Mouse (Mus musculus) cerebellum, adult 11-12 months (tissue): ENCODE measurements around the gene Slc16a14.

ENCODE experiments used
- DNase-seq: peaks from one replicate; pipeline ENCODE4 v3.0.0; 2022

Gene Slc16a14

DNA sequence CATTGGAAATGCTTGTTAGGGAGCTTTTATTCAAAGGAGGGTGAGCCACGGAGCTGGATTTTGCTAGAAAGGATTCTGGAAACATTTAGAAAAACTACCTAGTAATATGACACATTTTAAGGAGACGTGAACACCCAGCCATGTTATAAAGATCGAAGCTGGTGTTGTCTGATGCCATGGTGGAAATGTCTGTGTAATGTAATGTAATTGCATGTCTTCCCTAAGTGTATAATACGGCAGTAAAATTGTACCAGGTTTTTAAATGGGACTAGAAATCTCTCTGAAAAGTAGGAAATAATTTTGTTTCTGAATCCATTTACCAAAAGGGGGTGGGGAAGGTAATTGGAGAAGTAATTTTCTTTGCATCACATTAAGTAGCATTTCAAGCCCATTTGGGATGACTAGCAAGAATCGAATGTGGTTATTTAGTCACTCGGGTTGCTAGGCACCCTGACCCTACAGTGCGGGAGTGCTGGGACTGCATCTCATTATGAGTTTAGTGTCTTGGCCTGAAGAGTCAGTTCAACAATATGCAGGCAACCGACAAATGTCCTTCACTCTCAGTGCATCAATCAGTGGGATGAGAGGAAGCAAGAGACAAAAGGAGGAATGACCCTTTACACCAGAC, 24.6 kb downstream of the Slc16a14 start:
- no peak for DNase-seq

GRCm38 (mm10) chr1:84904467-84904866, 30.5 kb downstream of the Slc16a14 start:
- no peak for DNase-seq

DNA sequence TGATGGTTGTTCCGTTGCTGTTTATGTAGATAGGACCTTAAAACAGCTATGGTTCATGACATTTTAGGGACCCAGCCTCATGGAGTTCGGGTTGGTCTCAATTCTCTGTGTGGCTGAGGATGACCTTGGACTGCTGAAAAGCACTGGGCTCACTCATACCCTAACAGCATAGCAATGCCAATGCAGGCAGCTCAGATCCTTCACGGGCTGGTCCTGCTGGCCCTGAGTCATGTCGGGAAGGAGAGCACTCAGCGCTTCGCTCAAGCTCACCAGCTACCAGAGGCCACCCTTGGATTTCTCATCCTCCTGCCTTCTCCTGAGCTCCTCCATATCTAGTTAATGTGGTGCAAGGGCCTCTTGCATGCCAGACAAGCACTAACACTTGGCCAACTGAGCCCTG, 35.8 kb downstream of the Slc16a14 start:
- DNase-seq = no peak

GRCm38 (mm10) chr1:84897364-84897763, 37.6 kb downstream of the Slc16a14 start:
- DNase-seq = no peak

- DNase-seq = no peak
These were observed 43.2 kb downstream of the Slc16a14 start for GRCm38 (mm10) chr1:84891746-84892145.

GRCm38 (mm10) chr1:84890503-84890902, 44.4 kb downstream of the Slc16a14 start:
- DNase-seq = no peak

- DNase-seq = no peak
These were observed 44.9 kb downstream of the Slc16a14 start for GRCm38 (mm10) chr1:84890005-84890393.

- no peak for DNase-seq
These were observed 45.5 kb downstream of the Slc16a14 start for GRCm38 (mm10) chr1:84889330-84890004.

DNA sequence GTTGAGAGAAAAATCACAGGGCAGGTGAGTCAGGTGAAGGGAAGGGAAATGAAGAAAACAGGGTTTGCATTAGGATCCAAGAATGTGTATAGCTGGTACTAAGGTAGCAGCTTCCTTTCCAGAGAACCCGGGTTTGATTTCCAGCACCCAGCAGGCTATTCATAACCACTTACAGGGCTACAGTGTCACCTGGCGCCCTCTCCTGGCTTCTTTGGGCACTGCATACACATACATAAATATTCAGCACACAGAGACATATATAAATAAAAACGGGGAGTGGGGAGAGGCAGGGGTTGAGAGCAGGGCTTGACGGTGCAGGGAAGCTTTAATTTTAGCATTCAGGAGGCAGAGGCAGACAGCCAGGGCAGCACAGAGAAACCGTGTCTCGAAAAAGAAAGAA, 49.0 kb downstream of the Slc16a14 start:
- no peak for DNase-seq

GRCm38 (mm10) chr1:84885174-84885573, 49.8 kb downstream of the Slc16a14 start:
- DNase-seq = no peak

DNA sequence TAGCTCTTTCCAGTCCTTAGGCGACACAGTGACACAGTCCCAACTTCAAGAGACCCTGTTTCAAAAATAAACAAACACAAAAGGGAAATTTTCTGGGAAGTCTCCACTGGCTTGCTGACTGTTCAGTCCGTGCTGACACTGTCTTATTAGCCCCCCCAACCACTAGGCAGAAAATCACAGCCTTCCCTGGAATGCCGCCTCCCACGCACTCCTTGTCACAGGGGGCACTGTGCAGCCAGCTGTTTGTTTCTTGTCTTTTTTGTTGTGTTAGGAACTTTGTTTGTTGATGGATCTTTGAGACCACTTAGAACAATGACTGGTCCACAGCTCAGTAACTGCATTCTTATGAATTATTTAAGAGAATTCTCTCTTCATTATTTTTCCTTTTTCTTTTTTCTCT, 51.0 kb downstream of the Slc16a14 start:
- DNase-seq = no peak

GRCm38 (mm10) chr1:84882937-84883336, 52.0 kb downstream of the Slc16a14 start:
- no peak for DNase-seq

DNA sequence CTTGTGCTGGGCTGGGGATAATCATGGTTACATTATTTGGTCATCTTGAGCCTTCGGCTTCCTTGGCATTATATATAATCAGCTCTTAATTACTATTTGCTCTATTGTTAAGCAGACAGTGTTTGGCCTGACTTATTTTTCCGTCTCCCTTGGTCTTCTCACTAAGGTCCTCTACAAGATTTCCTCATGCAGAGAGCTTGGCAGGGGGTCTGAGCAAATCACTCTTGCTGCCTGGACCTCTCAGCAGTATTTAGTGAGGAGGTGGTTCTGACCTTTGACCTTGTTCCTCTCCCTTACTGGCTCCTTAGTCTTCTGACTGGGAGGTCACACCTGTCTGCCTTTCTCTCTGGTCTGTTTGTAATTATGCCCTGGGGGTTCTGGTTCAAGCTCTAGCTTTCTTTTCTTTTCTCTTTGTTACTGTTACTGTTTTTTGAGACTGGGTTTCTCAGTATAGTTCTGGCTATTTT, 52.8 kb downstream of the Slc16a14 start:
- no peak for DNase-seq

- no peak for DNase-seq
These were observed 53.5 kb downstream of the Slc16a14 start for GRCm38 (mm10) chr1:84881248-84882065.

GRCm38 (mm10) chr1:84879571-84880120, 55.3 kb downstream of the Slc16a14 start:
- no peak for DNase-seq

GRCm38 (mm10) chr1:84877590-84877989, 57.3 kb downstream of the Slc16a14 start:
- DNase-seq = no peak

DNA sequence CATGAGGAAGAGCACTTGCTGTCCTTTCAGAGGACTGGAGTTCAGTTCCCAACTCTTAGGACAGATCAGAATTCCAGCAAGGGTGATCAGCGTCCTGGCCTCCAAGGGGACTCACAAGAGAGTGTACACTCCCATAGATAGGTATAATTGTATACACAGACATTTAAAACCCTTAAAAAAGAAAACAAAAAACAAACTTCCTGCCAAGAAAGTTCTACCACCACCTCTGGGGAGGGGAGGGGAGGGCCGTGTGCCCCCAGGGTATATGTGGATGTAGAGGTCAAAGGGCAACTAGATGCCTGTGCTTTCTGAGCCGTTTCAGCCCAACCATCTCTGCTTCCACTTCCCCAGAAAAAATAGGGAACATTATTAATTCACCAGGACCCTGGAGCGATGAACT, 62.0 kb downstream of the Slc16a14 start:
- no peak for DNase-seq

- no peak for DNase-seq
These were observed 62.8 kb downstream of the Slc16a14 start for GRCm38 (mm10) chr1:84872105-84872504.

DNA sequence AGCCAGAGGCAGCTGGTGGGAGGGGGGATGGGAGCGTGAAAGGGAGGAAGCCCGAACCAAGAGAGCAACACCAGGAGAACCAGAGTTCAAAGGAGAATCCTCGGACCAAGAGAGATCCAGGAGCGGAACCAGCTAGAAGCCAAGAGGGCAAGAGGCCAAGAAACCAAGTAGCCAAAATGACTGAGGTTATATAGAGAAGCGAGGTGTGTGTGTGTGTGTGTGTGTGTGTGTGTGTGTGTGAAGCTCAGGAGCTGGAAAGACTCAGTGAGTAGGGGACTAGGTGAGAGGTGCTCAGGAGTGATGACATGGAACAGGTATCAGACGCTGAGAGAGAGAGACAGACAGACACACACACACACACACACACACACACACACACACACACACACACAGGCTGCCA, 63.8 kb downstream of the Slc16a14 start:
- DNase-seq = no peak

DNA sequence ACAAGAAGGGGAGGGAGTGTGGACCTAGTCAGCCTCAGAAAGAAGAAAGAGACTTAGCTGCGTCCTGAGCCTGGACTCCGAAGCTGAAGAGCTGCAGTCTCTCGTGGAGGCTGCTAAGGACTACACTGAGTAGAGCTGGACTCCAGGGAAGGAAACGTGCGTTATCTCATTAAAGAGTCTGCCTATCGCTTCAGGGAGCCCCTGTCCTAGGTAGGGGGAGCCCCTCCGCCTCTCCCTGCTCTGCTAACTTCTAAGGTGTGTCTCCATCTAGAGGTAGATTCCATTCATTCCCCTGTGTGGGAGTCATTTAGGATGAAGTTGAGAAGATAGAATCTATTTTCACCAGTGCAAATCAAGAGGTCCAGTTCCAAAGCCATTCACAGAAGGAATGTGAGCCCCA, 65.4 kb downstream of the Slc16a14 start:
- no peak for DNase-seq

- no peak for DNase-seq
These were observed 66.1 kb downstream of the Slc16a14 start for GRCm38 (mm10) chr1:84868841-84869240.

GRCm38 (mm10) chr1:84868311-84868710, 66.6 kb downstream of the Slc16a14 start:
- no peak for DNase-seq

DNA sequence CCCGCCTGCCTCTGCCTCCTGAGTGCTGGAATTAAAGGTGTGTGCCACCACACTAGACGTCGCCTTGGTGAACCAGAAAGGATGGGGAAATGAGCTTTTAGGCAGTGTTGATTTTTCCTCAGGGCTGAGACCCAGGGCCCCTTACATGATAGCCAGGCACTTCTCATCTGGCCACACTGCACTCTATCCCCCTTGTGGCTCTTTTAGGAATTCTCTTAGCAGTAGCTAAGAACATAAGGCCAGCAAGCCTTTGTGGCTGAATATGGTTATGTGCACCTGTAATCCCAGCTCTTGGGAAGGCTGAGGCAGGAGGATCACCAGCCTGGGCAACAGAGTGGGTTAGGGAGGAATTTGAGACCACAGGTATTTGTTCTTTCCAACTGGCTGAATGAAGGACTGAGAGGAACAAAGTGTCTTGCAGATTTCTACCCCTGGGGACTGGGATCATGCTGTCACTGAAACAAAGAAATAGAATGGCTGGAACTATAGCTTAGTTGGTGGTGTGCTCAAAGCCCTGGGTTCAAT, 68.2 kb downstream of the Slc16a14 start:
- DNase-seq = no peak
